Mouse (Mus musculus): ENCODE data around the gene Rab37.

Gene Rab37

GRCm38 (mm10) chr11:115166776-115167175 lies 75.5 kb downstream of the Rab37 start:
- DNase-seq (ENCODE audit: low spot score): no peak

DNA sequence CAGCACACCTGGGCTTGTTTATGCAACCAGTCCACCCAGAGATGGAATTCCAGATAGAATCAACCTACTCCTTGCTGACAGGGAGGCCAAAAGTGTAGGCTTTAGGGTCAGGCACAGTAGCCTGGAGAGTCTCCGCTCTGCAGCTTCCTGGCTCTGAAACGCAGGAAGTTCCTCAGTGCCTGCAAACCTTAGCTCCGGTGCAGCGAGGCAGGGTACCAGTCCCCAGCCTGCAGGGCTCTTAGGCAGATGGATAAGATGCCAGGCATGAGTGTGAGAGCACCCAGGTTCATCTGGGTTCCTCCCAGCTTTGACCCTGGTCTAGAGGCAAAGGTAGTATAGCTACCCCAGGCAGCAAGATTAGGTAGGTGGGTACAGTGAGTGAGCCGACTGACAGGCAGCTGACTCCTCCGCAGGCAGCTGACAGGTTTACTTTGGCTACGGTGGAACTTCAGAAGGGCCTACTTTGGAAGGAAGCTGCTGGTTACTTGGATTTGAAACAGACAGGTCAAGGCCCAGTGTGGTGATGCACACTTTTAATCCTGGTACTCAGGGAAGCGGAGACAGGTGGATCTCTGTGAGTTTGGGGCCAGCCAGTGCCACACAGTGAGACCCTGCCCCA lies 76.5 kb downstream of the Rab37 start:
- no peak for DNase-seq (ENCODE audit: low spot score)

- DNase-seq (ENCODE audit: low spot score): no peak
Measured at GRCm38 (mm10) chr11:115169430-115169829, 78.2 kb downstream of the Rab37 start.

GRCm38 (mm10) chr11:115171125-115171524 lies 79.9 kb downstream of the Rab37 start:
- DNase-seq (ENCODE audit: low spot score): no peak

- DNase-seq (ENCODE audit: low spot score): no peak
Measured at GRCm38 (mm10) chr11:115172825-115173287, 81.6 kb downstream of the Rab37 start.

- no peak for DNase-seq (ENCODE audit: low spot score)
Measured at GRCm38 (mm10) chr11:115173549-115174339, 82.5 kb downstream of the Rab37 start.

GRCm38 (mm10) chr11:115176399-115177190 lies 85.4 kb downstream of the Rab37 start:
- no peak for DNase-seq (ENCODE audit: low spot score)

GRCm38 (mm10) chr11:115177559-115178195 lies 86.4 kb downstream of the Rab37 start:
- no peak for DNase-seq (ENCODE audit: low spot score)

DNA sequence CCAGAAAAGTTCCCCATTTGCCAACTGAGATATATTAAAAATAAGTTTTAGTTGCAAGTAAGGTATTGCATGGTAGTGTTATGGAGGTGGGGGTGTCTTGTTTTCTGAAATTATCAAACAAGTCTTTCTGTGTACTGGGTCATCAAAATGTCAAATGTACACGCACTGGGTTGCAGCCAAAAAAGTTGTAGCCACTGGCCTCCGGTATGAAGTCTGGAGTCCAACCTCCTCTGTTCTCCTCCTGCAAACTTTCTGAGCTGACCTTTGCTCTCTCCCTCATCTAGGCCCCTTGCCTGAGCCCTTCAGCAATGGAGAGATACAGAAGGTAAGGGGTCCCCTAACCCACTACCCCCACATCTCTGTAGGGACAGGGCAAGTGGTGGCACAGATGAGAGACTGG lies 87.5 kb downstream of the Rab37 start:
- no peak for DNase-seq (ENCODE audit: low spot score)

GRCm38 (mm10) chr11:115179191-115179590 lies 88.0 kb downstream of the Rab37 start:
- no peak for DNase-seq (ENCODE audit: low spot score)

GRCm38 (mm10) chr11:115179881-115180280 lies 88.7 kb downstream of the Rab37 start:
- no peak for DNase-seq (ENCODE audit: low spot score)

GRCm38 (mm10) chr11:115181913-115182638 lies 90.8 kb downstream of the Rab37 start:
- DNase-seq (ENCODE audit: low spot score): peak; percentile 88

DNA sequence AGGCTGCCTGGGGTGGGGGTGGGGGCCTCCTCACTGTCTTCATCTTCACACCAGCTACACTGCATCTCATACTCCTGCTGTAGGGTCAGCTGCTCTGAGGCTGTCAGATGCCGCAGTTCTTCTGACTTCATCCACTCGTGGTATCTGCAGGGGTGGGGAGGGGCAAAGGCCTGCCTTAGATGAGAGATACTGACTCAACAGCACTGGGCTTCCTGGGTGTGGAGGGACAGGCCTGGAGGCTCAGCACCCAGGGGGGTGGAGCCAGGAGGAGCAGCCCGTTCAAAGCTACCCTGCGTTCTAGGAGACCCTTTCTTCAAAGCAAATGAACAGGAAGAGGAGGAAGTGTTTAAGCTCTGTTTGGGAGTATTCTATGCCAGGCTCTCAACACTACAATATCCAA lies 93.7 kb downstream of the Rab37 start:
- DNase-seq (ENCODE audit: low spot score): no peak

- peak; percentile 98 for DNase-seq (ENCODE audit: low spot score)
Measured at GRCm38 (mm10) chr11:115187224-115187639, 96.0 kb downstream of the Rab37 start, which contains the start of gene Tmem104. Gene Tmem104, plus strand, starts transcription at chr11:115187487.

DNA sequence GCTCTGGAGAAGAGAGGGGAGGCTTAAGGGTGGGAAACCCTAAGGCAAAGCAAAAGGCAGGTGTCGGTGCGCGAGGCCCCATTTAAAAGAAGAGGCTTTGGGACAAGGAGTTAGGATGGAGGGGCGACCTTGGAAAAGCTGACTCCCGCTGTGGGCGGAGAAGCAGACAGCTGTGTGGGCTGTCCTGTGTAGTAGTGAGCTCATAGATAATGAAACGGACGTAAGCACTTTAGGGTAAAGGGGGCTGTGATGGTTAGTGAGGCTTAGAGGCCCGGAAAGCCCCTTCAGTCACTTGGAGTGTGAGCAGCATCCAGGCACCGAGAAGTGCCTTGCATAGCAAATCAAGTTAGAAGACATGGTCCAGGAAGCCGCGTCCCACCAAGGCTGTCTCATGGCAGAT lies 96.5 kb downstream of the Rab37 start, which contains the start of gene Nat9:
TSS of gene Nat9 (minus strand) at position 167 of the 400 bp plus-strand sequence.
- no peak for DNase-seq (ENCODE audit: low spot score)

DNA sequence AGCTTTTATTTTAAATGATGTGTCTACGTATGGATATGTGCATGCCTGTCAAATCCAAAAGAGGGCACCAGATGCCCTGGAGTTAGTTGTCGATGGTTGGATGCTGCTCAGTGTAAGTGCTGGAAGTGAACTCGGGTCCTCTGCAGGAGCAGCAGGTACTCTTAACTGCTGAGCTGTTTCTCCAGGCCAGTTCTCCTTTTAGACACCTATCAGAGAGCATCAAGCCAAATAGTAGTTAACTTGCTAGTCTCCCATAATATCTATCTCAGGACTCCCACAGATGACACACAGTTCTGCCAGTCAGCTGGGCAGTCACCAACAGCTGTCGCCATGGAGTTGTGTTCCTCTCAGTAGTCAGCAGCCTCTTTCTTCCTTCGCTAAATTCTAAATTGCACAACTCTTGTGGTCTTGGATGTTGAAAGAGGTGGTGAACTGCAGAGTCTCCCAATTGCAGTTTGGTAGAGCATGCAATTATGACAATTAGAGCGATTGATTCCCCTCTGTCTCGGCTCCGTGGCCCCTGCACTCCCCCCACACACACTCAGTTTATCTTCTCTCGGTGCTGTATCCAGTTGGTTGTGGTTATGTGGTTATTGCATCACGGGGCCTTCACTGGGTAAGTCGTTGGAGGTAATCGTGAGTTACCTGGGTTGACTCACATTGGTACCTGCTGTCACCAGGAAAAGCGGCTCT lies 97.5 kb downstream of the Rab37 start:
- DNase-seq (ENCODE audit: low spot score): no peak

GRCm38 (mm10) chr11:115189304-115189703 lies 98.1 kb downstream of the Rab37 start:
- no peak for DNase-seq (ENCODE audit: low spot score)

DNA sequence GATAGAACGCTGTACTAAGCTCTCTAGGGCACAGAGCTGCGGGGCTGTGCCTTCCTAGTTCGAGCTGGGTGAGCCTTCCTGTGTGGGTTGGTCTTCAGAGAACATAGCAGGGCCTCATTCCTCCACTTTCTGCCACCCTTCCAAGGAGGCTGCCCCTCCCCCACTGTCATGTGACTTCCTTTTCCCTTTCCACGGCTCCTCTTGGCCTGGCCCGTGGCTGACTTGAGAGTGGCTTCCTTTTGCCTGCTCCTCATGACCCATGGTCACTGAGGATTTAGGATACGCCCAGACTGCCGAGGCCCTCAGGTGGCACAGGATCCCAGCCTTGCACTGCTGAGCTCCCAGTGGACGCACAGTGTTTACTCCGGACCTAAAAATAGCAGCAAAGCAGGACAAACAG lies 100.9 kb downstream of the Rab37 start:
- DNase-seq (ENCODE audit: low spot score): no peak

- no peak for DNase-seq (ENCODE audit: low spot score)
Measured at GRCm38 (mm10) chr11:115194693-115195092, 103.5 kb downstream of the Rab37 start.

- no peak for DNase-seq (ENCODE audit: low spot score)
Measured at GRCm38 (mm10) chr11:115195933-115196332, 104.7 kb downstream of the Rab37 start.

DNA sequence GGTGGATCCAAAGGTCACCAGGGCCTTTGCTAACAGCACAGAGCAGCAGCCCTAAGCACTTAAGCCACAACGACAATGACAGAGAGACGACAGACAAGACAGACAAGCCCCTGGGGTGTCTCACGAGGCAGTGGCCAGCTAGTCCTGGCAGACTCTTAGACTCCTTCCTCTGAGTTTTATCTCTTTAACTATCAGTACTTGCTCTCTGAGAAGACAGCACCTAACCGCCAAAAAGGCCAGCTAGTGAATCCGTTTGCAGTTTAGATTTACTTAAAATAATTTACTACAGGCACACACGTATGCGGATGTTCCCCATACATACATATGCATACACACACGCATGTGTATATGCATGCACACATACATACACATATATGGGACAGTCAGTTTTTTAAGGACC lies 106.3 kb downstream of the Rab37 start:
- DNase-seq (ENCODE audit: low spot score): no peak
